Mouse (Mus musculus) CH12.LX (cell line): ENCODE measurements around the gene Tnpo1. TPM values are rescaled to one million over a fixed set of nuclear protein-coding genes. Genes with fewer than 3 reads are reported as not detected.

ENCODE experiments used
- DNase-seq: peaks from one replicate; pipeline ENCODE4 v3.0.0-alpha.2; 2013; ENCODE audit errors: extremely low read depth
- H3K27ac ChIP-seq: 2 replicates; pipeline ENCODE4 v1.5.1; 2012; ENCODE audit warnings: low read depth, mild to moderate bottlenecking, control low read depth, moderate library complexity; ENCODE audit not compliant: insufficient read depth
- H3K27me3 ChIP-seq: replicated peaks from 2 replicates; pipeline ENCODE3; 2012; ENCODE audit warnings: inconsistent platforms
- H3K36me3 ChIP-seq, 2 experiments: replicated peaks in 1 of 2; 2 replicates each; pipeline versions ENCODE3 to v1.6.1; 2012; ENCODE audit warnings: inconsistent platforms in 1 of 2, low read length in 1 of 2, mild to moderate bottlenecking in 1 of 2, mixed read lengths in 1 of 2, moderate library complexity in 1 of 2; ENCODE audit not compliant: control insufficient read depth in 1 of 2, insufficient read depth in 1 of 2
- H3K4me1 ChIP-seq, 2 experiments: 2 replicates each; pipeline ENCODE4 v1.6.1; 2012; ENCODE audit warnings: inconsistent platforms in 1 of 2, moderate library complexity in 1 of 2; ENCODE audit not compliant: insufficient read depth in 2 of 2, control insufficient read depth in 1 of 2
- H3K4me2 ChIP-seq: 2 replicates; pipeline ENCODE4 v1.6.1; 2012; ENCODE audit warnings: low read depth, mild to moderate bottlenecking, control low read depth; ENCODE audit not compliant: poor library complexity, insufficient read depth, severe bottlenecking
- H3K4me3 ChIP-seq, 3 experiments: fragments of 150-350 bp in 1 of 3; sonication (generic) in 1 of 3; replicated peaks in 1 of 3; 2 replicates each; pipeline versions ENCODE3 to v1.5.1; 2011 to 2012; ENCODE audit warnings: low read depth in 2 of 3, low read length in 2 of 3, mild to moderate bottlenecking in 2 of 3, moderate library complexity in 2 of 3, control low read depth in 1 of 3, improper control_type of control experiment in 1 of 3, inconsistent platforms in 1 of 3, mixed read lengths in 1 of 3; ENCODE audit not compliant: poor library complexity in 1 of 3
- H3K79me2 ChIP-seq: replicated peaks from 2 replicates; pipeline ENCODE4 v1.6.1; 2012; ENCODE audit warnings: mild to moderate bottlenecking, moderate library complexity; ENCODE audit not compliant: control insufficient read depth, poor library complexity, insufficient read depth, severe bottlenecking; ENCODE audit errors: extremely low read depth
- H3K9ac ChIP-seq: 2 replicates; pipeline ENCODE4 v1.6.1; 2012; ENCODE audit warnings: low read depth, mild to moderate bottlenecking, control low read depth, moderate library complexity; ENCODE audit not compliant: insufficient read depth
- H3K9me3 ChIP-seq: replicated peaks from 2 replicates; pipeline ENCODE3; 2012; ENCODE audit warnings: low read length, inconsistent platforms, mixed read lengths
- BHLHE40 ChIP-seq: IDR thresholded peaks from 2 replicates; pipeline ENCODE4 v1.6.1; 2011; ENCODE audit warnings: mild to moderate bottlenecking, low read depth, low read length, improper control_type of control experiment
- CHD1 ChIP-seq: IDR thresholded peaks from 2 replicates; pipeline ENCODE4 v1.6.1; 2012; ENCODE audit warnings: low read depth, low read length, improper control_type of control experiment, inconsistent platforms
- CHD2 ChIP-seq: IDR thresholded peaks from 2 replicates; pipeline ENCODE4 v1.6.1; 2011; ENCODE audit warnings: low read length, improper control_type of control experiment
- CTCF ChIP-seq, 2 experiments: IDR thresholded peaks in 1 of 2; conservative IDR thresholded peaks in 1 of 2; 2 replicates each; pipeline ENCODE4 v1.5.1; 2011 to 2012; ENCODE audit warnings: low read depth in 2 of 2, low read length in 2 of 2, improper control_type of control experiment in 1 of 2, inconsistent platforms in 1 of 2, mild to moderate bottlenecking in 1 of 2, moderate library complexity in 1 of 2
- ELF1 ChIP-seq: IDR thresholded peaks from 2 replicates; pipeline ENCODE4 v1.6.1; 2014; ENCODE audit warnings: low read depth, mild to moderate bottlenecking, inconsistent platforms, low read length, improper control_type of control experiment
- GABPA ChIP-seq: IDR thresholded peaks from 2 replicates; pipeline ENCODE4 v1.6.1; 2012; ENCODE audit warnings: low read depth, low read length, improper control_type of control experiment, inconsistent platforms; ENCODE audit not compliant: insufficient replicate concordance
- IRF4 ChIP-seq: IDR thresholded peaks from 2 replicates; pipeline ENCODE4 v1.6.1; 2014; ENCODE audit warnings: low read depth, mild to moderate bottlenecking, inconsistent platforms, low read length, improper control_type of control experiment
- JUN ChIP-seq: IDR thresholded peaks from 2 replicates; pipeline ENCODE4 v1.6.1; 2011; ENCODE audit warnings: low read depth, mild to moderate bottlenecking, low read length, improper control_type of control experiment, moderate library complexity; ENCODE audit not compliant: insufficient read depth
- MAFK ChIP-seq: IDR thresholded peaks from 2 replicates; pipeline ENCODE4 v1.6.1; 2011; ENCODE audit warnings: low read length, improper control_type of control experiment; ENCODE audit not compliant: insufficient replicate concordance
- MAX ChIP-seq: IDR thresholded peaks from 2 replicates; pipeline ENCODE4 v1.6.1; 2011; ENCODE audit warnings: low read length, improper control_type of control experiment
- MAZ ChIP-seq: IDR thresholded peaks from 2 replicates; pipeline ENCODE4 v1.6.1; 2012; ENCODE audit warnings: low read depth, mild to moderate bottlenecking, inconsistent platforms, low read length, improper control_type of control experiment, moderate library complexity
- MYC ChIP-seq: IDR thresholded peaks from 2 replicates; pipeline ENCODE4 v1.6.1; 2011; ENCODE audit warnings: low read depth, mild to moderate bottlenecking, improper control_type of control experiment, low read length
- NELFE ChIP-seq: IDR thresholded peaks from 2 replicates; pipeline ENCODE4 v1.6.1; 2011; ENCODE audit warnings: low read depth, low read length, improper control_type of control experiment
- NRF1 ChIP-seq: IDR thresholded peaks from 2 replicates; pipeline ENCODE4 v1.6.1; 2014; ENCODE audit warnings: low read depth, mild to moderate bottlenecking, inconsistent platforms, low read length, improper control_type of control experiment, moderate library complexity
- POLR2A ChIP-seq: IDR thresholded peaks from 2 replicates; pipeline ENCODE4 v1.6.1; 2011; ENCODE audit warnings: low read depth, mild to moderate bottlenecking, improper control_type of control experiment, low read length
- POLR2AphosphoS2 ChIP-seq: IDR thresholded peaks from 2 replicates; pipeline ENCODE4 v1.6.1; 2011; ENCODE audit warnings: low read depth, low read length, improper control_type of control experiment
- RAD21 ChIP-seq: IDR thresholded peaks from 2 replicates; pipeline ENCODE4 v1.6.1; 2011; ENCODE audit warnings: low read depth, mild to moderate bottlenecking, low read length, improper control_type of control experiment, moderate library complexity
- SIN3A ChIP-seq: IDR thresholded peaks from 2 replicates; pipeline ENCODE4 v1.6.1; 2012; ENCODE audit warnings: low read length, improper control_type of control experiment, inconsistent platforms
- TBP ChIP-seq: conservative IDR thresholded peaks from 2 replicates; pipeline ENCODE4 v1.6.1; 2011; ENCODE audit warnings: low read depth, low read length, improper control_type of control experiment
- TCF12 ChIP-seq: IDR thresholded peaks from 2 replicates; pipeline ENCODE4 v1.6.1; 2014; ENCODE audit warnings: low read depth, mild to moderate bottlenecking, inconsistent platforms, low read length, improper control_type of control experiment
- UBTF ChIP-seq: IDR thresholded peaks from 2 replicates; pipeline ENCODE4 v1.6.1; 2012; ENCODE audit warnings: low read depth, mild to moderate bottlenecking, inconsistent platforms, low read length, improper control_type of control experiment, moderate library complexity
- ZKSCAN1 ChIP-seq: IDR thresholded peaks from 2 replicates; pipeline ENCODE4 v1.6.1; 2012; ENCODE audit warnings: low read depth, inconsistent platforms, low read length, improper control_type of control experiment, borderline replicate concordance
- ZNF384 ChIP-seq: IDR thresholded peaks from 2 replicates; pipeline ENCODE4 v1.6.1; 2012; ENCODE audit warnings: low read depth, low read length, improper control_type of control experiment, inconsistent platforms
- dilution Hi-C: fragments of 300-500 bp; cut with MboI; formaldehyde crosslinking; loops from 2 replicates; pipeline ENCODE4 v1.14.3; 2020; ENCODE audit warnings: low sequenced_read_pairs; ENCODE audit not compliant: extremely low pct_unique_long_range_greater_than_20kb, extremely low pct_ligation_motif_present
- in situ Hi-C: fragments of 300-500 bp; cut with MboI; formaldehyde crosslinking; loops from 3 replicates; pipeline ENCODE4 v1.14.3; 2019; ENCODE audit warnings: low sequenced_read_pairs, low pct_ligation_motif_present, low pct_unique_long_range_greater_than_20kb, mixed read lengths
- polyA plus RNA-seq: library from polyadenylated mRNA; unstranded; fragments of >175 nt; gene quantifications from 2 replicates; pipeline ENCODE4 v1.2.1, GENCODE M21; 2012; ENCODE audit warnings: low read depth; ENCODE audit not compliant: insufficient read length
- total RNA-seq, 2 experiments: library from RNA; depleted of rRNA; stranded (reverse); fragments of 300-350 nt in 1 of 2; fragments of >200 nt in 1 of 2; gene quantifications; 2 replicates each; pipeline ENCODE4 v1.2.3; 2012 to 2014

Gene Tnpo1
- total and polyA plus RNA-seq, 3 experiments: 93.6 to 105 (median 95.9) TPM

GRCm38 (mm10) chr13:98890137-98890870 lies 35.9 kb downstream of the Tnpo1 start:
- Histone ChIP-seq H3K9ac (peak overlapping the region; percentile 44), H3K36me3 (peaks cover 18 to 36% of the 10 kb centered on the region in 2 experiments), H3K79me2 (peaks cover 16% of the 10 kb centered on the region), H3K4me3 (peak overlapping the region; percentile 64 to 79 (median 72)), H3K27ac (peak overlapping the region; percentile 21), H3K9me3 (no peaks in the 10 kb centered on the region), H3K4me1 (peaks cover 7 to 40% of the 10 kb centered on the region in 2 experiments), H3K4me2 (peak overlapping the region; percentile 82), H3K27me3 (no peaks in the 10 kb centered on the region)
- TF ChIP-seq POLR2A (no peak), MAX (peak; percentile 38; the same call in 1 of the 2 replicates), UBTF (no peak), BHLHE40 (peak; percentile 39; the same call in 1 of the 2 replicates), ZNF384 (no peak), ELF1 (no peak), RAD21 (no peak), CTCF (conservative IDR thresholded peaks at IDR 0.05 in 1 of 2, IDR thresholded peaks at IDR 0.05 in 1 of 2; ENCODE audit: low read depth in 2 of 2, low read length in 2 of 2) (0 out of 4 replicates have a peak, but pooled peaks of 1 of the 2 experiments have one; percentile 7), NRF1 (no peak)
- dilution Hi-C loops (no loop called here), in situ Hi-C loops (no loop called here)
- peak; percentile 59 for DNase-seq

- Histone ChIP-seq H3K27ac (no peak overlapping the region), H3K4me3 (no peak overlapping the region), H3K36me3 (peaks cover 21 to 46% of the 10 kb centered on the region in 2 experiments), H3K9me3 (no peaks in the 10 kb centered on the region), H3K9ac (no peak overlapping the region), H3K4me1 (peaks cover 7 to 40% of the 10 kb centered on the region in 2 experiments), H3K79me2 (peaks cover 16% of the 10 kb centered on the region), H3K4me2 (peak overlapping the region; percentile 46; the same call in 1 of the 2 replicates), H3K27me3 (no peaks in the 10 kb centered on the region)
- in situ Hi-C loops: no loop called here
- dilution Hi-C loops: no loop called here
- DNase-seq: no peak
- no peak for TF ChIP-seq SIN3A
- no peak for TF ChIP-seq MAZ
- TF ChIP-seq JUN: no peak
- no peak for TF ChIP-seq CHD2
- no peak for TF ChIP-seq TCF12
- TF ChIP-seq CTCF (conservative IDR thresholded peaks at IDR 0.05 in 1 of 2, IDR thresholded peaks at IDR 0.05 in 1 of 2; ENCODE audit: low read depth in 2 of 2, low read length in 2 of 2): no peak
- no peak for TF ChIP-seq NRF1
- TF ChIP-seq TBP: no peak
- TF ChIP-seq POLR2AphosphoS2: no peak
- no peak for TF ChIP-seq MYC
- TF ChIP-seq POLR2A: no peak
- no peak for TF ChIP-seq MAFK
- no peak for TF ChIP-seq IRF4
- TF ChIP-seq NELFE: no peak
- no peak for TF ChIP-seq GABPA
- no peak for TF ChIP-seq CHD1
- TF ChIP-seq ZKSCAN1: no peak
- TF ChIP-seq, all 38 proteins: peak for 0
Measured at GRCm38 (mm10) chr13:98889211-98889610, 37.0 kb downstream of the Tnpo1 start.
